Mouse (Mus musculus) left cerebral cortex, adult 2 months (tissue): ENCODE results near the gene Ttc28. TPM values are rescaled to one million over a fixed set of nuclear protein-coding genes. Genes with fewer than 3 reads are reported as not detected.

Experiments
- DNase-seq, 2 experiments: peaks; one replicate each; pipeline ENCODE4 v3.0.0; 2021 to 2022; ENCODE audit warnings: low spot score in 2 of 2, mixed read lengths in 1 of 2; ENCODE audit errors: extremely low spot score in 1 of 2
- H3K27ac ChIP-seq: fragments of 200-600 bp; 2 replicates; pipeline ENCODE4 v1.8.1; 2022
- H3K4me3 ChIP-seq: fragments of 200-600 bp; 2 replicates; pipeline ENCODE4 v1.8.1; 2022
- CTCF ChIP-seq: fragments of 200-600 bp; IDR thresholded peaks from 2 replicates; pipeline ENCODE4 v1.8.1; 2022; ENCODE audit warnings: antibody characterized with exemption, mild to moderate bottlenecking, moderate library complexity
- intact Hi-C: fragments of 180-260 bp; cut with DNase I; formaldehyde crosslinking; loops from one replicate; pipeline ENCODE4 v1.15.1; 2025
- total RNA-seq, 2 experiments: library from RNA; stranded (reverse); gene quantifications; 2 replicates each; pipeline ENCODE4 v1.2.3; 2021

The Ttc28 gene
- total RNA-seq, 2 experiments from 2014 or later, result 12.0 to 12.8 TPM

GRCm38 (mm10) chr5:111200915-111201610 is 321.5 kb downstream of the Ttc28 start:
- intact Hi-C loops, result no loop called here
- no peak overlapping the region for H3K27ac ChIP-seq
- DNase-seq, result peak; percentile 53 to 73

GRCm38 (mm10) chr5:111204221-111204620 is 324.6 kb downstream of the Ttc28 start:
- no peak for TF ChIP-seq CTCF
- Histone ChIP-seq H3K27ac (no peak overlapping the region), H3K4me3 (no peak overlapping the region)
- DNase-seq, result no peak
- intact Hi-C loops, result no loop called here

More at GRCm38 (mm10) chr5:111200915-111201610, 321.5 kb downstream of the Ttc28 start:
- no peak for TF ChIP-seq CTCF
- H3K4me3 ChIP-seq, result no peak overlapping the region

GRCm38 (mm10) chr5:111204976-111205586 is 325.5 kb downstream of the Ttc28 start:
- H3K4me3 ChIP-seq, result no peak overlapping the region
- no peak for TF ChIP-seq CTCF
- no peak for DNase-seq
- no peak overlapping the region for H3K27ac ChIP-seq
- intact Hi-C loops, result loop anchor here (5.0 kb wide), 2 partner anchors 223 to 368 kb away; partner anchors contain the start of genes Chek2 and Hscb

- no peak for TF ChIP-seq CTCF
- intact Hi-C loops, result loop anchor here (5.0 kb wide), 2 partner anchors 224 to 369 kb away; partner anchors contain the start of genes Chek2 and Hscb
- no peak for DNase-seq
- H3K4me3 ChIP-seq, result no peak overlapping the region
- H3K27ac ChIP-seq, result no peak overlapping the region
These were observed 326.2 kb downstream of the Ttc28 start for GRCm38 (mm10) chr5:111205817-111206216.

- intact Hi-C loops, result loop anchor here (2.0 to 5.0 kb wide), 3 partner anchors 49 to 371 kb away; partner anchors contain the start of genes Chek2 and Hscb
- Histone ChIP-seq H3K4me3 (no peak overlapping the region), H3K27ac (no peak overlapping the region)
- peak in 1 of 2 experiments; percentile 31 for DNase-seq
- peak; percentile 51 for TF ChIP-seq CTCF
These were observed 328.5 kb downstream of the Ttc28 start for GRCm38 (mm10) chr5:111207924-111208659.

- intact Hi-C loops, result loop anchor here (2.0 to 5.0 kb wide), 3 partner anchors 48 to 371 kb away; partner anchors contain the start of genes Chek2 and Hscb
- no peak overlapping the region for H3K27ac ChIP-seq
- peak; percentile 85 for TF ChIP-seq CTCF
- H3K4me3 ChIP-seq, result no peak overlapping the region
- DNase-seq, result peak; percentile 47 to 51
These were observed 329.0 kb downstream of the Ttc28 start for GRCm38 (mm10) chr5:111208660-111208969.

- intact Hi-C loops, result no loop called here
- TF ChIP-seq CTCF, result no peak
- no peak overlapping the region for H3K27ac ChIP-seq
- H3K4me3 ChIP-seq, result no peak overlapping the region
- no peak for DNase-seq
These were observed 334.4 kb downstream of the Ttc28 start for GRCm38 (mm10) chr5:111213935-111214450.

GRCm38 (mm10) chr5:111214890-111215289 is 335.3 kb downstream of the Ttc28 start:
- Histone ChIP-seq H3K4me3 (no peak overlapping the region), H3K27ac (peak overlapping the region; percentile 28; the same call in 1 of the 2 replicates)
- intact Hi-C loops, result no loop called here
- TF ChIP-seq CTCF, result no peak
- peak in 1 of 2 experiments; percentile 36 for DNase-seq

- no peak for TF ChIP-seq CTCF
- intact Hi-C loops, result no loop called here
- no peak for DNase-seq
- H3K27ac ChIP-seq, result peak overlapping the region; percentile 32; the same call in 1 of the 2 replicates
- no peak overlapping the region for H3K4me3 ChIP-seq
These were observed 336.1 kb downstream of the Ttc28 start for GRCm38 (mm10) chr5:111215722-111216121.

- H3K4me3 ChIP-seq, result no peak overlapping the region
- intact Hi-C loops, result no loop called here
- peak in 1 of 2 experiments; percentile 63 for DNase-seq
- TF ChIP-seq CTCF, result no peak
- H3K27ac ChIP-seq, result no peak overlapping the region
These were observed 336.6 kb downstream of the Ttc28 start for GRCm38 (mm10) chr5:111216166-111216565.

- no peak for TF ChIP-seq CTCF
- Histone ChIP-seq H3K27ac (no peak overlapping the region), H3K4me3 (no peak overlapping the region)
- intact Hi-C loops, result no loop called here
- no peak for DNase-seq
These were observed 338.0 kb downstream of the Ttc28 start for GRCm38 (mm10) chr5:111217447-111218110.
